Mouse (Mus musculus) right cerebral cortex, postnatal 14 days (tissue): Measurements from ENCODE around the gene Spop.
"Not testable (repeated sequence)": the region's sequence is repeated elsewhere in the genome, so short reads cannot be mapped to it uniquely, and the experiment has no call there.

Source experiments
- DNase-seq: peaks from one replicate; pipeline ENCODE4 v3.0.0; 2022

Gene Spop

DNA sequence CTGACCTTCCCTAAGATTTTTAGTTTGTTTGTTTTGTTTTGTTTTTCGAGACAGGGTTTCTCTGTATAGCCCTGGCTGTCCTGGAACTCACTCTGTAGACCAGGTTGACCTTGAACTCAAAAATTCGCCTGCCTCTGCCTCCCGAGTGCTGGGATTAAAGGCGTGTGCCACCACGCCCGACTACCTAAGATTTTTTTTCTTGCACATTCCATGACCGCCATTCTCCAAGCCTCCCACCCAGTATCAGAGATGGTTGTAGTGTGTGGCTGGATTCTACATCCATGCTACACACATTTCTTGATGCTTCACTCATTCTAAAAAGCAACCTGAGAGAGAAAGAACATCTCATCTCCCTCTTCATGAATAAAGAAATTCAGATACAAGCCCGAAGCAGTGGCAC, 87.9 kb downstream of the Spop start:
- DNase-seq, result not testable (repeated sequence)

DNA sequence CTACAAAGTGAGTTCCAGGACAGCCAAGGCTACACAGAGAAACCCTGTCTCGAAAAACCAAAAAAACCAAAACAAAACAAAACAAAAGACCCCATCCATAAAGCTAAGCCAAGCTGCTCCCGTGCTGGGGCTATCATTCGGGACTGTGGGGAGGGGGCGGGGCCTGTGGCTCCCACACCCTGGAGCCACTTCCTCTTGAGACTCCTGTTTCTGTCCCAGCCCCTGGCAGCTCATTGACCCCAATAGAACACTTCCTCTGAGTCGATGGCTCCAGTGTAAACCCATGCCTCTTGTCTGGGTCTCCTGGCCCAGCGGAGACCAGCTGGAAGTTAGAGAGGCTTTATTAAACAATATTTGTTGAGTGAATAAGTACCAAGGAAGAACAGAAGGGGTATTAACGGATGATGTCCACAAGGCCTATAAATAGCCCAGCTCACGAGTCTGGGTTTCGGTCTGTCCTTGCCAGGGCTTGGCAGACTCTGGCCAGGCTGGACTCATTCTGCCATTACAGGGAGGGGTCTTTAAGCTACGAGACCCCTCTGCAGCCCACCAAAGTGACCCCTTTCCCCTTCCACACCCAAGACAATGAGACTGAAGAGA, 89.8 kb downstream of the Spop start:
- DNase-seq, result no peak

DNA sequence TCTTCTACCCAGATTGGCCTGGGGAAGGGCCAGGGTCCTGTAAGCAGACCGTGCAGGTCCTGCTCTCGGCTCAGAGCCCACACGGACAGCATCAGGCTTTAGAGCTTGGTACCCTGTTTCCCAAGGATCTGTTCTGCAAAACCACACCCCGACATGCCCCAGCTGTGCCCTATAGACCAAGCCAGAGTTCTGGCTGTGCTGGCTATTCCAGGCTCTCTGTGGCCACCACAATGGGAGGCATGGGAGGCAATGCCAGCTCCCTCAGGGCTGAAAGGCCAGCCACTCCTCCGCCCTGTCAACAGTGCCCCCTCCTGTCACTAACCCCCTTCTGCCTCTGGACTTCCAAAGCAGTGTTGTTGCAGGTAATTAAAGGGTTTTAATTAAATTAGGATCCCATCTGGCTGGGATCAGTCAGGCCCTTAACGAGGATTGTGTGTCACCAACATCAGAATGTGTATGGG, 90.4 kb downstream of the Spop start:
- DNase-seq, result no peak

DNA sequence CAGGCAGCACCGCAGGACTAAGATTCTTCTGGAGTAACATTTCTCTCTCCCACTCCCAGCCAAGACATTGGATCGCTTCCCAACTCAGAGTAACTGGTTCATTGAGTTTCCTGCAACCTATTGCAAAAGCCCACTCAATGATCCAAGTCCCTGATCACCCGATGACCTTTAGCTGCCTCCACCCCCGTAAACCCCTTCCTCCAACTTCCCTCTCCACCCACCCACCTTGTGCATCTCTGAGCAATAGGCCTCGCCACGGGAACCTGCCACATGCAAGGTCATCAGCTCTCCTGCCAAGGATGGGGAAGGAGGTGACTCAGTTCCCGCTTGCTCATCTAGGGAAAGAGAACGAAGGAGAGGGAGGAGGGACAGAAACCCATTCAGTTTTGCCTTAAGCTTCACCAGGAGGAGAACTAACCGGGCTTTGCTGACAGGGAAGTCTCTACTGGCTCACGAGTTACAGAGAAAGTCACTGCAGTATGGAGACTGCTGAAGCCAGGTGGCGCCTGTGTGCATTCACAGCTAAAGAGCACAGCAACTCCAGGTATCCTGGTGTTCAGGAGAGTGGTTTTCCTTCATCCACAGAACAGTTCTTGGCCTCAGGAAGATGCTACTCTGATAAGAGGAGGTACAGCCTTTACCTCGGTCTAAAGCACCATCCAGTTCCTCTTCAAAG, 93.3 kb downstream of the Spop start:
- DNase-seq, result peak; percentile 38

DNA sequence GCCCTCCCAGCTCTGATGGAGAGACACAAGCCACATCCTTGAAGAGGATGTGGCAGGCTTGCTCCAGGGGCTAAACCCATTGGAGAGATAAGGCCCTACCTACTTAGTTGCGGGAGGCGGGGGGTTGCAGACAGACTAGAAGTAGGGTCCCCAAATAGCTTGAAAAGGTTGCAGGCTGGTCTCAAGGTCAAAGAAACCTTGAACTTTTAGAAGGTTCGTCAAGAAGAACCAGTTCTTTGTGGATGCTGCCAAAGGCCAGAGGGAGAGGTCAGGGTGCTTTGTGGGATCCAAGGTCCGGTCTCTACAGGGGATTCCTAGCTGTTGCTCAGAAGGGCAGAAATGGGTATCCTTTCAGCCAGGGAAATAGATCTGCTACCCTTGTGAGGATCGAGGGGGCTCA, 93.9 kb downstream of the Spop start:
- DNase-seq, result no peak

DNA sequence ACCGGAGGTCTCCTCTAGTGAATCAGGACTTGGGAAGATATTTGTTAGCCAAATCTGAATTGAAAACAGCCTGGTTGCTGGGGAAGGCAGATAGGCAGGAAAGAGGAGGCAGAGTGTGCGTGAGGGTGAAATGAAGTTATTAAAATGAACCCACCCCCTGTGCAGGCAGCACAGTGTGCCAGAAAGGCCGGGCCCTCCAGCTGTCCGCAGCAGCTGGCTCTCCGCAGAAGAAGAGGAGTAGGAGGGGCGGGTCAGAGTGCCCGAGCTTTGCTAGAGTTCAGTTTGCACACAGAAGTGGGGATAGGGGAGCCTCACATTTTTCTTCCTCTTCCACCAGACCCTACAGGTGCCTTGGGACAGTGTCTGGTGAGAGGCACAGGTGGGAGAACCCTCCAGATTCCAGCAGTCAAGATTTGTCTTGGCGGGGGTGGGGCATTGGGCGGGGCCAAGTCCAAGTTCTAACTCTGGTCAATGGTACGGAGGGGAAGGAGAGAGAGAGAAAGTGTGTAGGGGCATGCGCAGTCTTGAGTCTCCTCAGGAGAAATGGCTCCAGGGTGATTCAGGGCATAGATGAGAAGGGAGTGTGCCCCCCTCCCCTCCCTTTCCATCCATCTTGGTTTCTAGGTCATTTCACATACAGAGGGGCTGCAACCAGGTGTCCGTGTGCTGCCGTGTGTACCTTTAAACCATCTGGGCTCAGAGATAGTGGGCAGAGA, 94.5 kb downstream of the Spop start:
- DNase-seq, result no peak

DNA sequence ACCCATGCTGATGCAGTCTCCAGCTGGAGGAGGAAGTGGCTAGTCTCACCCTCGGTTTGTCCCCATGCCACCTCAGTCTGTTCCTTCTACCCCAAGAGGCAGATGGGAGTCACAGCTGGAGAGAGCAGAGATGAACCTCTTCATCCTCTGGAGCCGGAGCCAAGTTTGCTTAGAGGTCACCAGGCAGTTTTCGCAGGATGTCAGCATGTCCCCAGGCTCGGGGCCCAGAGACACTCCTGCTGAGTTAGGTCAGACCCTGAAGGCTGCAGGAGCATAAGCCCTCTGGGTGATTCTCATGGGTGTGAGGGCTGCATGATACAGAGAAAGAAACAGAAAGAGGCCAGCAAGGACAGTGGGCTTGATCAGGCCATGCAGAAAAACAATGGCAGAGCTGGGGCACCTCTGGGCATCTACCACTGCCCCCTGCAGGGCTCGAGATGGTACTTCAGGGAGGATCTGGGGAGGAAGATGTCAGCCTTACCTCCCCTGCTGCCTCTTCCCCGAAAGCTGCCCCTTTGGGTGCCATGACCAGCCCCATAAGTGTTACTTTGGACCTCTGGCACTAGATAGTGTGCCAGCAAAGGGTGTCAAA, 95.3 kb downstream of the Spop start:
- no peak for DNase-seq

DNA sequence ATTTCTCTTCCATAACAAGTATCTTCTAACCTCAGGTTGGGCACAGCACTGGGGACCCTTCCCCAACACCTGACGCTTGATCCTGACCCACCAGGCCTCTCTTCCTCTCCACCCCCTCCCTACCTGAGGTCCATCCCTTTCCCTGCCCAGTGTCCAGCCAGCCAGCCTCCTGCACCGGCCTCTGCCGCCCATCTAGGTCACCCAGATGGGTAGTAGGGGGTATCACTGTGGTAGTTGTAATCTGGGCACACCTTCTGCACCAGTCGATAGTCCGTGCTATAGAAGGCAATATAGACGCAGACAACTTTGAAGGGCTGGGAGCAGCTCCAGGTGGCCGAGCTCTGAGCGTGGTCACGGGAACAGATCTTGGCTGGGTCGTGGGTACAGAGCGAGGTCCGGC, 96.8 kb downstream of the Spop start:
- DNase-seq, result no peak

DNA sequence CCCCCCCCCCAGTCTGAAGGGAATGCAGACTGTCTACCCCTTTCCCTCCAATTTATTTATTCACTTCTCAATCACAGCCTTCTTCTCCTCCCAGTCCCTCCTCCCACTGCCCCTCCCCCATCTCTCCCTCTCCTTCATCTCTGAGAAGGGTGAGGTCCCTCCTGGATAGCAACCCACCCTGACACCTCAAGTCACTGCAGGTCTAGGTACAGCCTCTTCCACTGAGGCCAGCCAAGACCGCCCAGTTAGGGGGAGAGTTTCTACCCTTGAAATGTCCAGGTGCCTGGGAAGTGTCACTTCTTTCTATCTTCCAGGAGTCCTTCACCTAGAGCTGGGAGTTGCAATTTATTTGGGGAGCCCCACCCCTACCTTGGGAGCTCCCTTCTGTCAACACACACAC, 98.0 kb downstream of the Spop start:
- no peak for DNase-seq

DNA sequence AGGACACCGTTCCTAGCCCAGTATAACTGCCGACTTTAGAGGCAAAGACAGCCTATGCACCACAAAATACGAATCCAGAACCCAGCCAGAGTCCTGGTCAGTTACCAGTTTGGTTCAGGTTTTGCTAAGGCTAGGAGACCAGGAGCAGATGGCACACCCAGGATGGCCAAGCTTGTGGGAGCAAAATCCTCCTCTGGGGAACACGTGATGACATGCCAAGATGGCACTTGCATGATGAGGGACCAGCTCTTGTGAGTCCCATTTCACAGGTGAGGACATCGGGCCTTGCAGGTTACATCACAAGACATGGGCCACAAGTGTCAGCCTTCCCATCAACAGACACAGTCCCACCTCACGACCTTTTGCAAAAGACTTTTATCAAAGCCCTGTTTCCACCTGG, 98.5 kb downstream of the Spop start:
- DNase-seq, result no peak

DNA sequence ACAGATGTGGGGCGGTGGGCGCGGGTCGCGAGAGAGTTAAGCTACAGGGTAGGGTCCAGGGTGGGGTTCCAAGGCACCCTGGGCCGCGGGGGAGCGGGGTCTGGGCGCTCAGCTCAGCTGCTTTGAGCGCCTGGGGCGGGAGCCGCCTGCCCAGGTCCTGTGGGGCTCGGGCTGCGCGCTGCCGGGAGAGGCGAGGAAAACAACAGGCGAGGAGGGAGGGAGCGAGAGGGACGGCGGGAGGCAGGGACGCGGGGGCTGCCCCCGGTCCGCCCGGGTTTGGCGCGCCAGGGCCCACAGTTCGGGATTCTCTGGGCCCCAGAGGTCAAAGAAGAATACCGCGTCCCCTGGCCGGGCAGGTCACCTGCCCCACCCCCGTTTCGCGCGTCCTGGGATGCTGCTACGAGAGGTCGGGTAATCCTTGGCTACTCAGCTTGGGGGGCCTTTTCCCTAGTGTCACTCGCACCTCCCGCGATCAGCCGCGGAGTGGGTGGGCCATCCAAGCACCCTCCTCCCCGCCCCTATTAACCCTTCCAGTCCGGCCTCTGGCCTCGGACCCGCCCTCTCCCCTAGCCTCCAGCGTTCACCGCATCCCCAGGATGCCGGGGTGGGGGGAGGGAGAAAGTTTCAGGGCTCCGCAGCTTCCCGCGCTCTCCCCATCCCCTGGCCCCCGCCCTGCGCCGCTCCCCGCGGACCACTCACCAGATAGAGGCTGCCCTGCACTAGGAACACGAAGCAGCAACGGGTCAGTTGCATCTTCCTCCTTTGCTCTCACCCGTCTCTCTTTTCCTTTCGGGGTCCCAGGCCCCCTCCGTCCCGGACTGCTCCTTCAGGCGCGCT, 99.8 kb downstream of the Spop start:
- DNase-seq, result no peak

DNA sequence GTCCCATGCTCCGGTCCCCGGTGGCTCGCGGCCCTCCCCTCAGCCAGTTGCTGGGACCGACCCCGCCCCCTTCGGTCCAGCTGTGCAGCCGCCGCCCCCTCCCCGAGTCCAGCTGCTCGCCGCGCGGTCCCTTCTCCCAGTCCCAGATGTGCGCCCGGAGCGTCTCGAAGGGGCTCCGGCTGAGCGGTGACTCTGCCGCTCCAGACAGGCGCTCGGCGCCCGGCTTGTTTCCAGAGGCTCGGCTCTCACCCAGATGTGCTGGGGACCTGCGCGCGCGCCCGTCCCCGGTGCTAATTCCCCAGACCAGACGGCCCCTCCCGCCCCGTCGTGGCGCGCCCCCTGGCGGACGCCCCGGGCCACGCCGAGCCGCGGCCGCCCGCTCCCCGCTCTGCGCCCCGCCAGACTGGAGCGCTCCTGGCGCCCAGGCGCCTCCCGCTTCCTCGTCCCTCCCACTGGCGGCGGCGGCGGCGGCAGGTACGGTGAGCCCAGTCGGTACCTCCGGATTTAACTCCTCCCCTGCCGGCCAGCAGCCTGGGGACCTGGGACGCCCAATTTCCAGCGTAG, 100.5 kb downstream of the Spop start, which contains the start of gene Nxph3:
Gene Nxph3 (minus strand): TSS at position 273 of the 564 bp plus-strand sequence.
- peak; percentile 58 for DNase-seq

DNA sequence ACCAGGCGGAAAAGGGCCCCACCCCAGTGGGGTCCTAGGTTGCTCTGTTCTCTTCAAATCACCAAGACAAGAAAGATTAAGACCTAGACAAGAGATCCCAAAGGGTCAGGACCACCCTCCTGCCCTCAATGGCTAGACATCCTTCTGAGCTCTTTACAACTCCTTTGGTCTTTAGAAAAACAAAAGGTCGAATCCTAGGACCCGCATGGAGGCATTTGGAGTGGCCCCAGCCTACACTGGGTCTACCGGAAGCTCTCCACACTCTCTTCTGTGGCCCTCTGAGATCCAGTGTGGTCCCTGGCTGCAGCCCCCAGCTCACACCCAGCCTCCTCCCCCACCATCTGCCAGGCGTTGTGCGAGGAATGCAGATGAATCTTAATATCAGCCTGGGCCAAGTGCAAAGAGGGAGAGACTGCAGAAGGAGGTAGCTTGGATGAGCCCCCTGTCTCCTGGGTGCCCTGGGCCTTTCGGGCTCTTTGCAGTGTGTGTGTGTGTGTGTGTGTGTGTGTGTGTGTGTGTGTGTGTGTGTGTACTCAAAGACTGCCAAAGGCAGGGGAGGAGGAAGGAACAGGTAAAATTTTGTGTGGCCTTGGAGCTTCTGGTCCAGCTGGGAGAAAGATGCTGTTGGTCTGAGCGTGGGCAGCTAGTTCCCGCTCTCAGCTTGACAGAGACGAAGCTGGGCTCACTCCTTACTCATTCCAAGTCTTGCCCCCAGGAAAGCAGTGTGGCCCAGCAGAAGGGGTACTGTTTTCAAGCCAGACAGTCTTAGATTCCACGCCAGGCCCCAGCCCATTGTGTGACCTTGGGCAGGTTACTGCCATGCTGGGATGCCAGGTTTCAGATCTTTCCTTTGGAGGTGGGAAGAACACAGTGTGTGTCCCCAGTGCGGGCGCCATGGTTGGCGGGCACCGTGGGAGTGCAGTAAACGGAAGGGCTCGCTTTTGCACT, 101.8 kb downstream of the Spop start:
- DNase-seq, result no peak

DNA sequence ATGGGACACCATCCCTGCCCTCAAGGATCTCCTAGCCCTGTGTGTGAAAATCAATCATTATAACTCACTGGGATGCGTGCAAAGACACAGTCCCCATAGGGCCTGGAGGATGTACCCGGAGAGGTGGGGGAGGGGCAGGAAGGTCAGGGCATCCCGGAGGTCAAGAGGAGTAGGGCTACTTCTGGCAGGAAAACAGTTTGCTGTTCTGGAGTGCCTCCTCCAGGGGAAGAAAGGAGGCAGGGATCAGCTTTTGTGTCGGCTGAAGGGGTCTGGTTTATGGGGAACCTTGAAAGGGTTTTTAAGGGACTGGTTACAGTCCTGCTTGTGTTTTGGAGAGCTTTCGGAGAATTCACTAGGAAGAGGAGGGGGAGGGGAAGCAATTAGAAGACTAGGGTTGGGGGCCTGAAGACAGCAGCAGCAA, 102.6 kb downstream of the Spop start:
- no peak for DNase-seq

DNA sequence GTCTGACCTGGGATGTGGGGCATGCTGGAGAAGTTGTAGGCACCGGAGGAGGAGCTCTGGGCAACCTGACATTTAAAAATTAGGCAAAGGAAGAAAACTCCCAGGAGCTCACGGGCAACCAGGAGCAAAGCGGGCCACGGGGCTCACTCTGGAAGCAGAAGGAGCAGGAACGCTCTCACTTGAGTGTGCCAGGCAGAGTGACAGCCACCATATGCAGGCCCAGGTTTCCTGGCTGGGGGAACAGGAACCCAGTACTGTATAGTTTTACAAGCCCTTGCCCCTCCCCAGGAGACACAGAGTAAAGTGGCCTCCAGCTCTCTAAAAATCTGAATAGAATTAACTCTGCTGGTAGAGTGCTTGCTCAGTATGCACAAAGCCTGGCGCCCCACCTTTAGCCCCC, 103.3 kb downstream of the Spop start:
- no peak for DNase-seq

DNA sequence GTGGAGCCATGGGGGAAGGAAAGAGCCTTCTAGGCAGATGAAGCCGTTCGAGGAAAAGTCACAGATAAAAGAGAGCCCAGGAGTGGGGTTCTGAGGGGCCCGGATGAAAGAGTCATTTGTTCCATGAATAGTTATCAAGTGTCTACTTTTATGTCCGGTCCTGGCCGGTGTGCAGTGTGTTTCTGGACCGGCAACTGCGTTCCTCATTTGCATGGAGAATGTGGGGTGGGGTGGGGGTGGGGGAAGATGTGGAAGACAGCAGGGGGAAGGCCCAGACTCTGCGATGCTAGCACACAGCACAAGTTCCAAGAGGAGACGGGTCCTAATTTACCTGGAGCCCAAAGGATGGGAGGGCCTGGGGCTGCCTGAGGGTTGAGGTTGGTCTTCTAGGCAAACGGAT, 105.4 kb downstream of the Spop start:
- DNase-seq, result no peak

DNA sequence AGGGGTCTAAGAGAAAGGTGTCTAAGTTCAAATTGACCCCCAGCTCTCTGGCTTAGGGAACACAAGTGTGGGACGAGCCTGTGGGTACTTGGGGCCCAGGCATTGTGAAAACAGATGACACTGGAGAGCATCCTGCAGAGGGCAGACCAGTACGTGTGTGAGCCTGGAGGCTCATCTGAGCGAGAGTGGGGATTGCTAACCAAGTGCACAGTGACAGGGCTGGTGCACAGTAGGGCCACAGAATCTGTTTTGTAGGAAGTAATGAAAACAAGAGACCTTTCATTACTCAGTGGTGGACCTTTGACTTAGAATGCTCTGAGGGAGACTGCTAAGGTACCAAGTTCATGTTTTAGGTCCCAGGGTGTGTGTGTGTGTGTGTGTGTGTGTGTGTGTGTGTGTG, 106.1 kb downstream of the Spop start:
- DNase-seq, result no peak

DNA sequence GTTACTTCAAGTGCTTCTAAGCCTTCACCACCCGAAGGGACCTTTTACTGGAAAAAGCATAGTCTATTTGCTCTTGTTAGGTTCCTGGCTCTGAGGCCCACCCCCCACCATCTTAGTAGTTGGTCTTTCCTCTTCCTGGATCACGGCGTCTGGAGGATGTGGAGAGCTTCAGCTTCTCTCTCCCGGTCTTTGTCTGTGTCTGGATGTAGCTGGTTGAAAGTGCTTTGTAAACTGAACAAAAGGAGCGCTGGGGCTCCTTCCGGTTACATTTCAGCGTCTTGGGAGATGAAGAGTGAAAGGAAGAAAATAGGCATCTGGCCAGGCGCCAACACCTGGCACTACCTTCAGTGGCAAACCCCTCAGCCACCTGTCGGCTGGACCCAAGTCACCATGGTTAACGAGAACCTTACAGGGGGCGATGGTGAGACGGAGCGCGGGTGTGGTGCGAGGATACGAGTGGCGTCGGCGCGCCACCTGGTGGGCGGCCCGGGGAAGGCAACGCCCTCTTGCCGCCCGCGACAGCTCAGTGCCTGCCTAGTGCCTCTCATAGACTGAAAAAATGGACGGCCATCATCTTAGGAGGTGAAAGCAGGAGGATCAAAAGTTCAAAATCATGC, 106.7 kb downstream of the Spop start:
- DNase-seq, result peak; percentile 92

DNA sequence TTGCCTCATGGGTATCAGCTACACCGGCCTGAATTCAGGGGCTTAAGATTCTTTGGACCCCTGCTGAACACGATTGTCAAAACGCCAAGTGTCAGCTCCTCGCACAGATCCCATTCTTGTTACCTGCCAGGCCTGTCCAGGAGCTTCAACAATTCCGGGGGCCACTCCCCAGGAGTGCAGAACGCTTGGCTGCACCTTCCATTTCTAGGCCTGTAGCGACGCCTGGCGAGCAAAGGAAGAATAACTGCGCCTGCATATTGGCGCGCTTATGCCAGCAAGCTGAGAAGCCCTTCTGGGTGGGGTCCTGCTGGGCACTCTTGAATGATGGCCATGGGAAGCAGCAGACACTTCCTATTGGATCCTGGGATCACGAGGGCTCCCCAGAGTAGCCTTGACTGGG, 107.7 kb downstream of the Spop start:
- peak; percentile 78 for DNase-seq

DNA sequence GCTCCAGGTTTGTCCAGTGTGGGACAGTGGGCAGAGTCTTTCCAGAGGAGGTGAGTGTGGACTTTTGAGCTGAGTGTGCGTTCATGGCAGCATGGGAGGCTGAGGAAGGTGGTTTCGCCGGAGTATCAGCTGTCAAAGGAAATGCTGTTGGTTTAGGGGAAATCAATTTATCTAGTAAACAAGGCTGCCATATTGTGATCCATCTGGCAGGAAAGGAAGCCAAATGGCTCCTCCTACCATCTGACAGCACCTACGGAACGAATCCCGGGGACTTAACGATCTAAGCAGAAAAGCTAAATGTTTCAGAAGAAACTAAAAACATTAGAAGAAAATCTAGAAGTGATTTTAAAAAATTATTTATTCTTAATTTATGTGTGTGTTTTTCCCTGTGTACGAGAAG, 113.4 kb downstream of the Spop start:
- DNase-seq, result no peak

DNA sequence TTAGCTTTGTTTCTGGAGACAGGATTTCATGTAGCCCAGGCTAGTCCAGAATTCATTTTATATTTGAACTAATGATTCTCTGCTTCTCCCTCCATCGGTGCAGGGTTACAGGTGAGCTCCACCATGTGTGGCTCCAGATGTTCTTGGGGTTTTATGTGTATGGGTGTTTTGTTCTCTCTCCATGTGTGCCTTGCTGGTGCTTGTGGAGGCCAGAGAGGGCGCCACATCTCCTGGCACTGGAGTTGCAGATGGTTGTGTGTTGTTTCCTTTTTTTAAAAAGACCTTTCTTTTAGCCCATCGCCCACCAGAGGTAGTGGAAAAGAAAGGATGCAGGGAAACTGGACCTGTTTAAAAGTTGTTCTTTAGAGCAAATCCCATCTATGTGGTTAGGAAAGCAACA, 114.4 kb downstream of the Spop start:
- no peak for DNase-seq
